Mouse (Mus musculus): Measurements from ENCODE around the gene Ccdc84.
"Not testable (repeated sequence)": the region's sequence is repeated elsewhere in the genome, so short reads cannot be mapped to it uniquely, and the experiment has no call there.

Ccdc84 gene

DNA sequence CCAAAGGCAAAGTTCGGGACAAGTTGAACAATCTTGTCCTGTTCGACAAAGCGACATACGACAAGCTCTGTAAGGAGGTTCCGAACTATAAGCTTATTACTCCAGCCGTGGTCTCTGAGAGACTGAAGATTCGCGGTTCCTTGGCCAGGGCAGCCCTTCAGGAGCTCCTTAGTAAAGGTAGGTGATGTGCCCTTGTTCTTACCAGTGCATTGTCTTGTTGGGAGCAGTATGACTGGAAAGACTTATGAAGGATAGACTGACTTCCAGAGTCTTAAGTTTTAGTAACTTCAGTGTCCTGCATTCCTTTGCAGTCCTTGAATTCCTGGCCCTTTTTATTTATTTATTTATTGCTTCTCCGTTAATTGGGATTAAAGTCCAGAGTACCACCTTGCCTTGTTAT is 9.7 kb downstream of the Ccdc84 start:
- DNase-seq (ENCODE audit: low spot score): not testable (repeated sequence)

GRCm38 (mm10) chr9:44407752-44408097 is 10.6 kb downstream of the Ccdc84 start:
- no peak for DNase-seq (ENCODE audit: low spot score)

DNA sequence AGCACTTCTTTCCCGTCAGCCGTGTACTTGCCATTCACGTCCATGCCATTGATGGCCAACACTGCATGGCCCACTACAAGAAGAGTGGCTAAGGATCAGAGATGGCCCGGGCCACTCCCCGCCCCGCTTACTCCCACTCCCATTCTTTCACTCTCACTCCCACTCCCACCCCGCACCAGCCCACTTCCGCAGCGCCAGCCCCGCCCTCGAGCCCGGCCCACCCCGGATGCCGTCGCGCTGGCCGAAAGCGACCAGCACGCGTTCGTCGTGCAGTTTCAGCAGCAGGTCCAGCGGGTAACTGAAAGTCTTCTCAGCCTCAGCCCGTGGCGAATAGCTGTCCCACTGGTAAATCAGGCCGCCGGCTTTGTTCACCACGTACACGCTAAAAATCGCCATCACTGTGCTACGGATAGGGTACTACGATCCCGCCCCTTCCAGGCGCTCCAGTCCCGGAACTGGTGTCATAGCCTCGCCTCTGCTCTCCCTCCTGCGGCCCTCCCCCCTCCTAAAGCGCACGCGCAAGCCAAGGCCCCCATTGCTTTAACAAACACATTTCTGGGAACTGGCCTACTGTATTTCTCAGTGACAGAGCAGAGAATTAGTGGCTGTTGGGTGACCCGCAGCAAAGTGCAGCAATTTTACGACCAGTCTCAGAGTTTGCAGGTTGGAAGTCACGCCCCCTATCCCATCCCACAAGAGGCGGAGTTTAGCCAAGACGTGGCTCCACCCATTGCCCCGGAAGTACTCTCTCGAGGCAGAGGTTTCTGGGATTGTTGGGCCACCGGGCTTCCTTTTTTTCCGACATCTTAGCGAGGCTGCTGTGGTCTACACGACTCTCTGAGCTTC is 11.2 kb downstream of the Ccdc84 start, which contains the start of the genes Rps25 and Trappc4:
Gene Rps25, plus strand, starts transcription at position 234 of the 846 bp plus-strand sequence.
Gene Trappc4, minus strand, starts transcription at position 695 of the 846 bp plus-strand sequence.
- peak; percentile 97 for DNase-seq (ENCODE audit: low spot score)

GRCm38 (mm10) chr9:44405011-44405410 is 13.4 kb downstream of the Ccdc84 start:
- DNase-seq (ENCODE audit: low spot score): no peak

DNA sequence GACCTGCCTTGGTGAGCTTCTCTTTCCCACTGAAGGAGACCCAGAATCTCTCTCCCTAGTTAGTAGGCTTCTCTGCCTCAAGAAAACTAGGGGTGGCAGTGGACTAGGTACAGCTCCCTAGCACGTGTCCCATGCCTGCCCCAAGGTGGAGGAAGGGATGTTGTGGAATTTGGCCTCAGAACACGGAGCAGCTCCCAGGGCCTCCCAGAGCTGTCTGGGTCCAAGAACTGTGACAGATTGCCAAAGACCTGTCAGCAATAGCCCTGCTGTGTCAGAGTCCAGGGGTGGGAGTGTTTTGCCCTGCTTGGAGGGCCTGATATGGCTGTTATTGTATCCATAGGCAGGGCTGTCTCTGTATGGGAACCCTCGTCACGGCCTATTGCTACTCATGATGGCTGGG is 17.3 kb downstream of the Ccdc84 start:
- peak; percentile 56 for DNase-seq (ENCODE audit: low spot score)

DNA sequence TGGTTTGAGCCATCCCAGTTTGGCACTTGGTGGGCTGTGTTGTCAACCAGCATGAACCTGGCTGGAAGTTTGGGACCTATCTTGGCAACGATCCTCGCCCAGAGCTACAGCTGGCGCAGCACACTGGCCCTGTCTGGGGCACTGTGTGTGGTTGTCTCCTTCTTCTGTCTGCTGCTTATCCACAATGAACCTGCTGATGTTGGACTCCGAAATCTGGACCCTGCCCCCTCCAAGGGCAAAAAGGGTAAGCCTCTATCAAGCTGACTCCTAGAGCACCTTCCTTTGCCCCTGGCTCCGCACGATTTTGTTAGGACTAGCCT is 18.6 kb downstream of the Ccdc84 start:
- DNase-seq (ENCODE audit: low spot score): no peak

DNA sequence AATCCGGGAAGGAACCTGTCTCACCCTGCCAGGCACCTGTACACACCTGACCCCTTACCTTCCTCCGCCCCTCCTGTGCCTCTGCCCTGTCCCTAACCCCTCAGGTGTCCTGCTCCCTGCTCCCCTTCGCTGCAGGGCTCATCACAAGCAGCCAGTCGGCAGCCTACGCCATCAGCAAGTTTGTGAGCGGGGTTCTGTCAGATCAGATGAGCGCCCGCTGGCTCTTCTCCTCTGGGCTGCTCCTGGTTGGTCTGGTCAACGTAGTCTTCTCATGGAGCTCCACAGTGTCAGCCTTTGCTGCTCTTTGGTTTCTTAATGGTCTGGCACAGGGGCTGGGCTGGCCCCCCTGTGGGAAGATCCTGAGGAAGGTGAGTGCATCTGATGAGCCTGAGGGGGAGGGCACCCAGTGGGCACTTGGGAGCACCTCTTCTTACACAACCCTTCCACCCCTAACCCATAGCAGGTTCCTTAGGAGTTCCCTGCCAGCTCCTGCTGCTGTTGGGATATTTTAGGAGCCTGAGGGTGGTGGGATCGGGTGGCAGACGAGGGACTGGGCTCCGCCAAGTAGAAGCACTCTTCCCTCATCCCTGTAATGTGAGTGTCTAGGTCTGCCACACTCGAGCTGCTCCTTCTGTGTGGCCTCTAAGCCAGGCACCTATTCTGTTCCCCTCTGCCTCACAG is 19.1 kb downstream of the Ccdc84 start:
- DNase-seq (ENCODE audit: low spot score): no peak

GRCm38 (mm10) chr9:44398551-44398950 is 19.8 kb downstream of the Ccdc84 start:
- no peak for DNase-seq (ENCODE audit: low spot score)

- DNase-seq (ENCODE audit: low spot score): peak; percentile 82
These were observed 20.3 kb downstream of the Ccdc84 start for GRCm38 (mm10) chr9:44398087-44398486.

GRCm38 (mm10) chr9:44396684-44397411 is 21.5 kb downstream of the Ccdc84 start, which contains the start of gene Slc37a4:
Slc37a4 (plus strand) TSS chr9:44396852.
- peak; percentile 98 for DNase-seq (ENCODE audit: low spot score)

DNA sequence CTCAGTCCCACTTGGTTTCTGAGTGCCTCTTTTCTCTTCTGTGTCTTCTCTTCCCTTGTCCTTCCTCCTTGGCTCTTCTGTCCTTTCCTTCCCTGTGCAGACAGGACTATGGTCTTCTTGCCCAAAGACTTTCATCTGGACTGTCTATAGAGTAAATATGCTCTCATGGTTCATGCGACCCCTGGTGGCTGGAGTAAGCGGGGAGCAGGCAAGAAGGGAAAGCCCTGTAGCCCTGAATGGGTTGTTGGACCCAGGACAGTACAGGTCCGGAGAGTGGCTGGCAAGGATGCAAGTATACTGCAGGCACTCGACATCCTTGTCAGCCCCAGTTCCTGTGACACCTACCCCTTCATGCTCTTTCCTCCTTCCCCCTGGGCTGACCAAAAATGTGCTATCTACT is 26.9 kb downstream of the Ccdc84 start:
- peak; percentile 61 for DNase-seq (ENCODE audit: low spot score)

DNA sequence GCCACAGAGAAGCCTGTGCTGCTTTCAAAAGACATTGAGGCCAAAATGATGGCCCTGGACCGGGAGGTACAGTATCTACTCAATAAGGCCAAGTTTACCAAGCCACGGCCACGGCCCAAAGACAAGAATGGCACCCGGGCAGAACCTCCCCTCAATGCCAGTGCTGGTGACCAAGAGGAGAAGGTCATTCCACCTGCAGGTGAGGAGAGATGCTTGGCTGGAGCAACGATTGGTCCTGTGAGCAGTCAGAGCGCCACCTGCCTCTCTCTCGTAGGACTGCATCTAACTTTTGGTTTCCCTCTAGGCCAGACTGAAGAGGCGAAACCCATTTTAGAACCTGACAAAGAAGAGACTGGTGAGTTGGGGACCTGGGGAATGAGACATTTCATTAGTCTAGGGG is 29.1 kb downstream of the Ccdc84 start:
- DNase-seq (ENCODE audit: low spot score): no peak

DNA sequence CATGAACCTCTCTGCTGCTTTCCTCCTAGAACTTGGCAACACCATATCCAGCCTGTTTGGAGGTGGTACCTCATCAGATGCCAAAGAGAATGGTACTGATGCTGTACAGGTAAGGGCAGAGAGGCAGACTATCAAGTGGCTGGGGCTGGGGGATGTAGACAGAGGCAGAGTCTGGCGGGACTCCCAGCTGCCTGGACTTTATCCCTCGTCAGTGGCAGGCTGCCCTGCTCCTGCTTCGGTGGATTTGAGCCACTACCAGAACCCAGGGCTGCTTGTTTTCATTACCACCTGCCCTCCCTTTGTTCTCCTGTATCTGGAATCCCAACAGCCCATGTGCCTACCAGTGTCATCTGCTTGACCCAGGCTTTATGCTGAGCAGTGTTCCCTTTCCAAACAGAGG is 31.1 kb downstream of the Ccdc84 start:
- no peak for DNase-seq (ENCODE audit: low spot score)

DNA sequence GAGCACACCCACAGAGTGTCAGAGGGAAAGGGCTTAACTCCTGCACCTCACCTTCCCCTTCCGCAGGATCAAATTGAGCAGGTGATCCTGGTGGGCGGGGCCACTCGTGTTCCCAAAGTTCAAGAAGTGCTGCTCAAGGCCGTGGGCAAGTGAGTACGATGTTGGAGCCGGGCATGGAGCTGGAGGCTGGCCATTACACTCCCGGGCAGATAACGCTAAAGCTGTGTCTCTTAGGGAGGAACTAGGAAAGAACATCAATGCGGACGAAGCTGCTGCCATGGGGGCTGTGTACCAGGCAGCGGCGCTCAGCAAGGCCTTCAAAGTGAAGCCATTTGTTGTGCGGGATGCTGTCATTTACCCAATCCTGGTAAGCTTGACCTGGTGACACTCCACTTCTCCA is 33.8 kb downstream of the Ccdc84 start:
- no peak for DNase-seq (ENCODE audit: low spot score)

DNA sequence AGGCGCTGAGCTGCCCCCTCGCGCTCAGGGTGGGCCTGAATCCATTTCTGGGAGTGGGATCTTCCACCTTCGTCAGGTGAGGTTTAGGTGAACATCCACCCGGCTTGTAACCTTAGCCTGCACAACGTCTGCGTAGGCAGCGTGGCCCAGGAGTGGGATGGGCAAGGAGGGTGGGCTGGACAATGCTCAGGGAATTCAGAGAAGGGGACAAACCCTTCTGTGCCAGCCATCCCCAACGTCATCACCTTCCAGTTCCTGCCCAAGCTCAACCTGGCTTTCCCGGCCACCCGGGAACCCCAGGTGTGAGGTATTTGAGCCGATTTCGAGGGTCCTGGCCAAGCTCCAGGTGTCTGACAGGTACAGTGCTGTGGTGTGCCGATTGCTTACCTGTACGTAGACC is 38.5 kb downstream of the Ccdc84 start:
- DNase-seq (ENCODE audit: low spot score): no peak

- DNase-seq (ENCODE audit: low spot score): peak; percentile 99
These were observed 39.1 kb downstream of the Ccdc84 start, which contains the start of gene Hyou1 for GRCm38 (mm10) chr9:44379054-44379834. Hyou1 (plus strand) TSS chr9:44379490.

DNA sequence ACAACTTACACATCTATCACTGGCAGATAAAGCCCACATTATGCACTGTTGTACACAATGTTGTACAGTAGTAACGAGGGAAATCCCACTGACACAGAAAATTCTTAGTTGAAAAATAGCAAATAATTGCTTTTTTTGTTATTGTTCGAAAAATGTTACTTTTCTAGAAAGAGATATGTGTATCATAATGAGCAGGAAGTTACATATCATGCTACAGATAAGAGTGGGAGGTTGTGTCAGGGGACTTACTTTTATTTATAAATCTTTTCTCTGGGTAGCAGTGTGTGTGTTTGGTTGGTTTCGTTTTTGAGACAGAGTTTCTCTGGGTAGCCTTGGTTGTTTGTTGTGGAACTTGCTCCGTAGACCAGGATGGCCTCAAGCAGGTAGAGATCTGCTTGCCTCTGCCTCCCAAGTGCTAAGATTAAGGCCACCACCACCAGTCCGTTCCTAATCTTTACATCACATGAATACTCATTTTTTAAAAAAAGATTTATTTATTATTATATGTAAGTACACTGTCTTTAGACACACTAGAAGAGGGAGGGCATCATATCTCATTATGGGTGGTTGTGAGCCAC is 40.1 kb downstream of the Ccdc84 start:
- no peak for DNase-seq (ENCODE audit: low spot score)

- DNase-seq (ENCODE audit: low spot score): not testable (repeated sequence)
These were observed 41.0 kb downstream of the Ccdc84 start for GRCm38 (mm10) chr9:44377335-44377734.

DNA sequence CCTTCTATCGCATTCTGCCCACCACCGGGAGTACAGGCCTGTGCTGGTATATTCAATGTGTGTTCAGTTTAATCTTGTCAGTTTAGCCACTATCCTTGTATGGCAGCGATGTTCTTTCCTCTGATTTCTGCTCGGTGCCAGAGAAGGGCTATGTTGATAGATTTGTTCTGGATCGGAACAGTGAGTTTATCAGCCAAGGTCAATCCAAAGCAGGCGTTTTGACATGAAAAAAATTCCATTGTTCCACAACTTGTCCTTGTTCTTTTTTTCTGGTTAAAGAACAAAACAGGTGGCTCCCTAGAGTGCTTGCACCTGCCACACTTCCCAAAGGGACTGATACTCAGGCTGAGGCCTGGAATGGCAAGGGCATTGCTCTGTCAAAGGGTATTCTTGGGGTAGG is 42.2 kb downstream of the Ccdc84 start:
- no peak for DNase-seq (ENCODE audit: low spot score)

DNA sequence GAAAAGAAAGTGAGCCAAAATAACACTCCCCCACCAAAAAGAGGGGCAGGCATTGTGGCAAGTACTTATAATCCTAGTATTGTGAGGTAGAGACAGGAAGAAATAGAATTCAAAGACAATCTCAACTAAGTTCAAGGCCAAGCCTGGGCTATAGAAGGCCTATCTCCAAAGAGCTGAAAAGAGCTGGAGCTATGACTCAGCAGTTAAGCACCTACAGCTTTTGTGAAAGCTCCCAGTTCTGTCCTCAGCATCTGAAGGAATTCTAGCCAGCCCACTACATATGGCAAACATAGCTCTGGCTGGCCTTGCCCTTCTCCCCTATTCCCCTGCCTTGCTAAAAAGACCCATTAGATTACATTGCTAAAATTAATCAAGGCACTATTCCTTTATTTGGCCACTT is 45.0 kb downstream of the Ccdc84 start:
- DNase-seq (ENCODE audit: low spot score): no peak

GRCm38 (mm10) chr9:44364480-44364879 is 53.9 kb downstream of the Ccdc84 start:
- no peak for DNase-seq (ENCODE audit: low spot score)

GRCm38 (mm10) chr9:44361931-44362330 is 56.4 kb downstream of the Ccdc84 start:
- not testable (repeated sequence) for DNase-seq (ENCODE audit: low spot score)
